Mouse (Mus musculus) layer of hippocampus, postnatal 25 days (tissue): ENCODE measurements at regions not wholly inside any gene's neighbourhood (a gene's known extent, or its start where the extent isn't known, plus 50 kb on each side); places are given as distances from the start of the nearest gene placed in this dataset.

Experiments
- DNase-seq, 2 experiments: peaks; one replicate each; pipeline ENCODE4 v3.0.0; 2022; ENCODE audit warnings: mixed read lengths in 2 of 2, low spot score in 1 of 2; ENCODE audit errors: extremely low spot score in 1 of 2

- peak; percentile 9 to 58 for DNase-seq
Observed at GRCm38 (mm10) chrX:58620403-58620802, 288.8 kb upstream of the 4930550L24Rik start.
